Mouse (Mus musculus) heart, postnatal 0 days (tissue): ENCODE results near the gene Slc5a10. TPM values are rescaled to one million over a fixed set of nuclear protein-coding genes. Genes with fewer than 3 reads are reported as not detected.

ENCODE experiments used
- ATAC-seq: fragments of 200-750 bp; cut with Nextera tagmentation; 2 replicates; pipeline ENCODE4 v1.8.0; 2017; ENCODE audit warnings: low read depth, moderate number of reproducible peaks, moderate library complexity; ENCODE audit not compliant: insufficient read depth
- DNase-seq: peaks from one replicate; pipeline ENCODE4 v3.0.0-alpha.2; 2016; ENCODE audit warnings: low spot score
- H3K27ac ChIP-seq: fragments of 300-500 bp; sonication (generic); 2 replicates; pipeline ENCODE4 v1.5.1; 2014; ENCODE audit warnings: low read depth, mild to moderate bottlenecking
- H3K27me3 ChIP-seq: fragments of 300-500 bp; sonication (generic); 2 replicates; pipeline ENCODE4 v1.6.1; 2014; ENCODE audit warnings: low read length, mixed read lengths; ENCODE audit not compliant: control insufficient read depth, insufficient read depth
- H3K36me3 ChIP-seq: fragments of 300-500 bp; sonication (generic); replicated peaks from 2 replicates; pipeline ENCODE4 v1.6.1; 2014; ENCODE audit warnings: low read length, mixed read lengths; ENCODE audit not compliant: control insufficient read depth, insufficient read depth
- H3K4me1 ChIP-seq: fragments of 300-500 bp; sonication (generic); 2 replicates; pipeline ENCODE4 v1.6.1; 2014; ENCODE audit warnings: antibody characterized with exemption; ENCODE audit not compliant: control insufficient read depth, insufficient read depth
- H3K4me2 ChIP-seq: fragments of 300-500 bp; sonication (generic); 2 replicates; pipeline ENCODE4 v1.6.1; 2014; ENCODE audit warnings: low read depth, mild to moderate bottlenecking, low read length, moderate library complexity
- H3K4me3 ChIP-seq: fragments of 300-500 bp; sonication (generic); 2 replicates; pipeline ENCODE4 v1.5.1; 2014; ENCODE audit warnings: low read depth, low read length
- H3K9ac ChIP-seq: fragments of 300-500 bp; sonication (generic); replicated peaks from 2 replicates; pipeline ENCODE4 v1.6.1; 2014; ENCODE audit warnings: low read depth, low read length, mixed read lengths
- H3K9me3 ChIP-seq: fragments of 300-500 bp; sonication (generic); replicated peaks from 2 replicates; pipeline ENCODE4 v1.6.1; 2016; ENCODE audit warnings: low read length; ENCODE audit not compliant: control insufficient read depth
- CTCF ChIP-seq: IDR thresholded peaks from 2 replicates; pipeline ENCODE4 v1.5.1; 2016; ENCODE audit warnings: antibody characterized with exemption, control low read depth, low read depth
- EP300 ChIP-seq: IDR thresholded peaks from 2 replicates; pipeline ENCODE4 v1.6.1; 2016; ENCODE audit warnings: antibody characterized with exemption, low read depth
- WGBS: fragments of 180-500 bp; shearing (Covaris S2); extraction: QIAGEN DNeasy Blood & Tissue Kit; methylation state at CpG from one replicate; pipeline ENCODE4 v1.1.7; 2014; 5-methylcytosine and 5-hydroxymethylcytosine counted together
- polyA plus RNA-seq: library from polyadenylated mRNA; unstranded; fragments of >200 nt; fragmentation: Nextera tagmentation; extraction: Ambion mirVana; gene quantifications from 2 replicates; pipeline ENCODE4 v1.2.1, GENCODE M21; 2015
- total RNA-seq: library from RNA; depleted of rRNA; stranded (reverse); fragments of >200 nt; gene quantifications from 2 replicates; pipeline ENCODE4 v1.2.3, GENCODE M21; 2014; ENCODE audit warnings: low replicate concordance

Slc5a10 gene
- total and polyA plus RNA-seq, 2 experiments from 2014 or later, result not detected

DNA sequence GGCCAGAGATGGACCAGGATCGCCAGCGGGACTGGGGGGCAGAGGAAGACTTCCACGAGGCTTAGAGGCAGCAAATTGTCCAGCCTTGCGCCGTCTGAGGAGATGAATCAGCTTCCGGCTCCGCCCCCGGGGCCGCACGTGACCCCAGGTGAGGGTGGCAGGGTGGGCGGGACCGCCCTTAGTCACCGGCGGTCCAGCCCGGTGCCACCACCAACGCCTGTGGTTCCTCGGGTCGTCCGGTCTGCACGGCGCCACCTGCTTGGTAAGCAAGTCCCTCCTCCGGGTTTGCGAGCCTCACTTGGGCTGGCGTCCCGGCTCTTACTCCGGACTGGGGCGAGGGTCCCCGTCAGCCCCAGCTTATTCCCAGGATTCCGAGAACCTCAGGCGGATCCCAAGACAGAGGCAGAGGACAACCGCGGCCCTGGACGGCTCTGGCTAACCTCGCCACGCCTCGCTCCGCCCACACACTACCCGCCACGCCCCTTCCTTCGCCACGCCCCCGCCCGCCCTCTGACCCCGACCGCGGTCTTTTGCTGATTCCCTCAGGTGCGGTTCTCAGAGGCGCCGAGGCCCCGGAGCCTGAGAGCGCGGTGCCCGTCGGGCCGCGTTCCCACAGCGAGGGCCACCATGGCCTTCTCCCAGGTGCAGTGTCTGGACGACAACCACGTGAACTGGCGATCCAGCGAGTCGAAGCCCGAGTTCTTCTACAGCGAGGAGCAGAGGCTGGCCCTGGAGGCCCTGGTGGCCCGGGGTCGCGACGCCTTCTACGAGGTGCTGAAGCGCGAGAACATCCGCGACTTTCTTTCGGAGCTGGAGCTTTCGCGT is 36.5 kb downstream of the Slc5a10 start, which contains the start of gene Fam83g:
Gene Fam83g, plus strand, starts transcription at position 185 of the 825 bp plus-strand sequence.
- Histone ChIP-seq H3K36me3 (no peaks in the 10 kb centered on the region), H3K4me1 (peaks cover 21% of the 10 kb centered on the region), H3K27me3 (peaks cover 23% of the 10 kb centered on the region), H3K9ac (0 out of 2 replicates have a peak within 1 kb of the TSS, but pooled peaks have one; percentile 11), H3K9me3 (no peaks in the 10 kb centered on the region), H3K4me2 (peak within 1 kb of the TSS; percentile 73), H3K27ac (no peak within 1 kb of the TSS), H3K4me3 (peak within 1 kb of the TSS; percentile 50)
- DNase-seq (no peak), ATAC-seq (peak; percentile 45; the same call in 1 of the 2 replicates)
- WGBS, result 3% methylated on average over 71 of the region's 76 CpGs
- no peak for TF ChIP-seq EP300
- TF ChIP-seq CTCF, result no peak

DNA sequence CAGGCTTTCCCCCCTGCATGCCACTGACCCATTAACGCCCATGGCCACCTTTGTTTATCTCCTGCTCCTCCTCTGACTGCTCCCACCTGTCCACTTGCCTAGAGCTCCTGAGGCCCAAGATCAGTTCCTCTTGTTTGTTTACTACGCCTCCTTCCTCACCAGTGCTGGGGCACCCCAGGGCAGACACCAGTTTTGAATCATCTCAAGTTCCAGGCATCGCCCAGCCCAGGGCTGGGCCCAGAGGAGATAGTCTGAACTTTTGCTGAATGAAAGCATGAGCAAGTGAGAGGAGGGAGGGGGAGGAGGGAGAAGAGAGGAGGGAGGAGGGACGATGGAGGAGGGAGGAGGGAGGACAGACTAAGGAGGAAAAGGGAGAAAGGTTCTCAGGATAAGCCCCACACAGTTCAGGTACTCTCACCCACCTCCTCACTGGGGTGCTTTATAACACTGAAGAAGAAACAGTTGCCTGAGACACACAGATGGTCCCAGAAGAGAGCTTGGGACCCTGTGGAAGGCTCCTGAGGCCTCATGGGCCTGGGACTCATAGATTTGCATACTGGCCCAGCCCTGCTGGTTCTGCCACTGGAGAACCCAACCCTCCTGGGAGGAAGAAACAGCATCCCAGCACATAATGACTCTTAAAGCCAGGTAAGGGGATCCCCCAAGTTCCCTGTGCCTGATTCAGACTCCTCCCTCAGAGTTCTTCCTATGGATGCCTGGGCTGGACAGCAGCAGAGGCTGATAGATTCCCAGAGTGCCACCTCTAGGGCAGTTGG is 41.3 kb downstream of the Slc5a10 start:
- WGBS, result 69% methylated on average over 4 of the region's 4 CpGs
- H3K4me3 ChIP-seq, result no peak overlapping the region
- H3K9ac ChIP-seq, result no peak overlapping the region
- H3K9me3 ChIP-seq, result no peaks in the 10 kb centered on the region
- ATAC-seq (no peak), DNase-seq (no peak)
- TF ChIP-seq CTCF, result no peak
- no peak for TF ChIP-seq EP300
- H3K36me3 ChIP-seq, result no peaks in the 10 kb centered on the region
- peaks cover 11% of the 10 kb centered on the region for H3K4me1 ChIP-seq
- peaks cover 19% of the 10 kb centered on the region for H3K27me3 ChIP-seq
- no peak overlapping the region for H3K4me2 ChIP-seq
- H3K27ac ChIP-seq, result no peak overlapping the region

DNA sequence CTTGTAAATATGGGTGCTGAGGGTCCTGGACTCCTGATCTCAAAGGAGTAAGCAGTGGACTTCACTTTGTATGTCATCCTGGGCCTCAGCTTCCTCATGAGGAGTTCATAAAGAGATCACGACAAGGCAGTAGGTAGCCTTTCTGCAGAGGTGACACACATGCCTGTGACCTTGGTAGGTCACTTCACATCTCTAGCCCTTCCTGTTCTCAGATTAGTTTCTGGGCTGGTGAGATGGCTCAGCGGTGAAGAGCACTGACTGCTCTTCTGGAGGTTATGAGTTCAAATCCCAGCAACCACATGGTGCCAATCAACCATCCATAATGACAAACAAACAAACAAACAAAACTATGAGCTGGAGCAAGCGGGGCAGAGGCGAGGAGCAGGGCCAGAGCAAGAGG is 42.9 kb downstream of the Slc5a10 start:
- Histone ChIP-seq H3K4me2 (no peak overlapping the region), H3K27me3 (0 out of 2 replicates have a peak, but pooled peaks cover 12% of the 10 kb centered on the region), H3K27ac (no peak overlapping the region), H3K4me1 (no peaks in the 10 kb centered on the region), H3K4me3 (no peak overlapping the region), H3K36me3 (no peaks in the 10 kb centered on the region), H3K9me3 (no peaks in the 10 kb centered on the region), H3K9ac (no peak overlapping the region)
- DNase-seq (no peak), ATAC-seq (no peak)
- TF ChIP-seq EP300 (no peak), CTCF (no peak)
- 77% methylated on average over 4 of the region's 4 CpGs for WGBS

DNA sequence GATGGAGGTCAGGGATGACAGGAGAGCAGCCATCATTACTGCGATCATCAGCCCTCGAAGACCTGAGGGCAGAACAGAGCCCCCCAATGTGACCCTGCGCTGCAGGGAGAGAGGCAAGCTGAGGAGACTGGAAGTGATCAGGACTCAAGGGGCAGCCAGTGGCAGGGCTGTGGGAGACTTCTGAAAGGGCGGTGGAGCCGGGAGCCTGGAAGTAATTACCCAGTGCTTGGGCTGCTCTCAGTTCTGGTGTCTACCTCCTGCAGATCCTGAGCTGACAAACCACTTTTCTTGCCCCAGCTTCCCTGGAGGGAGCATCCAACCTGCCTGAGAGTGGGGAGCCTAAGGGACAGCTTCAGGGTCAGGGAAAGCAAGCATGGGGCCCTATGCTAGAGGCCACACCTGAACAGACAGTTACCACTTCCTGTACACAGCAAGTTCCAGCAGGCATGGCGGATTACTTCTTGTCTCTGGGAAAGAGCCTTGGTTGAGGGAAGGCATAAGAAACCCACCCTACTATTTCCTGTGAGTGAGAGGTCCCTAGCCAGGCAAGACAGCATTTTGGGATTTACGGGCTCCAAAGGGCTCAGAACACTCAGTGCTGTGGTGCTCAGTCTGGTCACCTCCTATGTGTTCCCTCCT is 44.3 kb downstream of the Slc5a10 start:
- H3K27me3 ChIP-seq, result 0 out of 2 replicates have a peak, but pooled peaks cover 12% of the 10 kb centered on the region
- H3K4me1 ChIP-seq, result no peaks in the 10 kb centered on the region
- H3K9me3 ChIP-seq, result no peaks in the 10 kb centered on the region
- no peaks in the 10 kb centered on the region for H3K36me3 ChIP-seq
- no peak overlapping the region for H3K27ac ChIP-seq
- H3K9ac ChIP-seq, result no peak overlapping the region
- H3K4me3 ChIP-seq, result no peak overlapping the region
- DNase-seq (no peak), ATAC-seq (no peak)
- 84% methylated on average over 7 of the region's 7 CpGs for WGBS
- no peak overlapping the region for H3K4me2 ChIP-seq
- no peak for TF ChIP-seq EP300
- TF ChIP-seq CTCF, result no peak

GRCm38 (mm10) chr11:61675332-61675731 is 45.3 kb downstream of the Slc5a10 start:
- H3K36me3 ChIP-seq, result no peaks in the 10 kb centered on the region
- no peaks in the 10 kb centered on the region for H3K4me1 ChIP-seq
- DNase-seq, result no peak
- H3K4me3 ChIP-seq, result no peak overlapping the region
- no peak overlapping the region for H3K4me2 ChIP-seq
- 43% methylated on average over 2 of the region's 2 CpGs for WGBS
- no peak for ATAC-seq
- 0 out of 2 replicates have a peak, but pooled peaks cover 12% of the 10 kb centered on the region for H3K27me3 ChIP-seq
- no peaks in the 10 kb centered on the region for H3K9me3 ChIP-seq
- H3K9ac ChIP-seq, result no peak overlapping the region
- no peak overlapping the region for H3K27ac ChIP-seq
- TF ChIP-seq CTCF (no peak), EP300 (no peak)
